Mouse (Mus musculus): Measurements from ENCODE around the gene Adcy5. TPM values are rescaled to one million over a fixed set of nuclear protein-coding genes. Genes with fewer than 3 reads are reported as not detected.

Gene Adcy5
- total RNA-seq, 2 experiments from 2014 or later: 1.6 to 1.8 TPM

DNA sequence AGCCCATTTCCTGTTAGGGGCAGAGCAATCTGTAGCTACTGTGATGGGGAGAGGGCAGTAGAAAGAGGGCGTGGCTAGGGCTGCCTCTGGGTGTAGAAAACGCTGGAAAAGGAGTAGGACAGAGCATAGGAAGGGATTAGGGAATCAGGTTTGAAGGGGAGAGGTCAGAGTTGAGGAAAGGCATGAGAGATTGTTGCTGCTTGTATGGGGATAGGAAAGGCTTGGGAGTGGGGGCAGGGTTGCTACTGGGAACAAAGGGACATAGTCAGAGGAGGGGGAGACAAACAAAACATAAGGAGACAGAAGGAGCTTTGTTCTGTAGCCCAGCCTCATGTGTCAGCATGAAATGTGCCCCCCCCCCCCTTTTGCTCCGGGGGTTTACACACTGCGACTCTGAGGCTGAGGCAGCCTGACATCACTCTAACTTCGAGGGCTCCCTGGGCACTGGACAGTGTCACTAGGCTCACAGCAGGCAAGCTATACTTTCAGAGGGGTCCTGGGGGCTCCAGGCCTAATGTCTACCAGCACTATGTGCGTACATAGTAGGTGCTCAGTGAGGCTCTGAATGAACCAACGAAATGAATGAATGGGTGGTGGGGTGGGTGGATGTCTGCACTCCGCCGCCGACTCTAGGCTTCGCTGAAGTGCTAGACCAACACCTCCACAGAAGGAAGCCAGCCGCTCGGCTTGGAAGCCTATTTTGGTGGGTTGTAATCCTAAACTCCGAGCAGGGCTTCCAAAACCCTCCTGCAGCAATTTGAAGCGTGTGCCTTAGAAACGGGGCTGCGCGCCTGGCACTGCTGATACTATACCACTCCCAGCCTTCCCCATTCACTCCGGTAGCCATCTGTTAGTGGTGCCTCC lies 9.9 kb downstream of the Adcy5 start:
- no peak overlapping the region for H3K4me3 ChIP-seq

DNA sequence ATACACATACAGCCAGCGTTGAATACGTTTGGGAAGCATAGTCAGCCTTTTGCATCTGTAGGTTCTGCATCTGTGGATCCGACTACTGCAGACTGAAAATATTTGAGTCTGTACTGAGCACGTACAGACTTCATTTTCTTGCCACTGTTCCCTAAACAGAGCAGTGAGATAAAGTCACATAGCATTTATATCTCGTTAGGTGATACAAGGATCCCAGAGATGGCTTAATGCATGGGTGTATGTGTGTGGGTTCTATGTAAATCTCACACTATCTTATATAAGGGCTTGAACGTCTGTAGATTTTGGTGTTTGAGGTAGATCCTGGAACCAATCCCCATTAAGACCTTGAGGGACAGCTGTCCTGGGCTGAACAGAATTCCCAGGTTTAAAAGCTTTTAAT lies 10.7 kb downstream of the Adcy5 start:
- no peak overlapping the region for H3K4me3 ChIP-seq
- intact Hi-C loops (cut with DNase I): no loop called here
- TF ChIP-seq CTCF (IDR thresholded peaks at IDR 0.05): no peak
- H3K27ac ChIP-seq: no peak overlapping the region
- DNase-seq: no peak

More for the DNA sequence above, 9.9 kb downstream of the Adcy5 start:
- TF ChIP-seq CTCF (IDR thresholded peaks at IDR 0.05): no peak
- intact Hi-C loops (cut with DNase I): no loop called here
- DNase-seq: no peak
- no peak overlapping the region for H3K27ac ChIP-seq

DNA sequence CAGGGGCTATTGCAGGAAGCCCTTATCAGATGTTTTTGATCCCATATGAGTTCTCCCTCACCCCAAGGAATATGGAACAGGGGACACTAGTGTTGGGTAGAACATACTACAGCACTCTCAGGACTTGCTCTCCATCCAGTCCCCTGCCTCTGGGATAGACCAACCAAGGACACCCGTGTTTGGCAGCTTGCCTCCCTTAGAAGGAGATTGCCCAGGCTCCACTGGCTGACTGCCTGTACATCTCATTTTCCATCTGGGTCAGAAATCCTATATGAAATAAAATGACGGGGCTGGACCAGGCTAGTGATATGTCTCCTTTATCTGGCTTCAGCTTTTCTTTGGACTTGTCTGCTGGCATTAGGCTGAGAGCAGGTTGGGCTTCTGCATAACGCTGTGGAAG lies 11.1 kb downstream of the Adcy5 start:
- no peak for TF ChIP-seq CTCF (IDR thresholded peaks at IDR 0.05)
- Histone ChIP-seq H3K27ac (no peak overlapping the region), H3K4me3 (no peak overlapping the region)
- DNase-seq: peak; percentile 56
- intact Hi-C loops (cut with DNase I): no loop called here

DNA sequence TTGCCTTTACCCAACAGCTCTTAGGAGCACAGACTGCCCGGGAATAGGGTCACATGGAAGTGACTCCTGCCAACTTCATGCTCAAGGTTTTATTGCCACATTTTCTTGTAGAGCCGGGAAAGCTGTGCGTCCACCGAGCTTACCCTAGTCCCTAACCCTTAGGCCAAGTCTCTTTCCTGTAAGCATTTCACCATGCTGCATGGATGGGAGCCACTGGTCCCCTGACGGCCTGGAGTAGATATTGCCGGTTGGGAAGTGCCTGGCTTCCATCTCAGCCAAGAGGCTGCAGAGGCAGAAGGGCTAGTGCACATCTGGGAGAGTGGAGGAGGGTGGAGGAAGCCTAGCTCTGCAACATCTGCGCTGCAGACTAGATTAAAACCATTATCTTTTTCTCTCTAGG lies 14.8 kb downstream of the Adcy5 start:
- Histone ChIP-seq H3K27ac (no peak overlapping the region), H3K4me3 (no peak overlapping the region)
- TF ChIP-seq CTCF (IDR thresholded peaks at IDR 0.05): no peak
- DNase-seq: peak; percentile 70
- intact Hi-C loops (cut with DNase I): no loop called here

DNA sequence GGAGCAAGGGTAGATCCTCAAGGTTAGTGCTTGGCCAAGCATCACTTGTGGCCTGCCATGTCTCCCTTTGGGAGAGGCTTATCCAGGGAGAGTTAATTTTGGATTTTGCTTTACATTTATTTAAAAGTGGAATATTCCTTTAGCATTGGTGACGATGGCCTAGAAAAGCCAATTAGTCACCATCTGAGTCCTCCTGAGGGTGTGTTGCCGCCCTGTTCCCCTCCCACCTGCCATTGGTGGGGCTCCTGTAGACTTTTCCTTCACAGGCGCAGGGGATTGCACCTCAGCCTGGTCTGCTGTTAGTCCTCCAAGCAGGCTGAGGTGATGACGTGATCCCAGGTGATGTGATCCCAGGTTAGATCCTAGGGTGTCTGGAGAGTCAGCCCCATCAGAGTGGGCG lies 17.5 kb downstream of the Adcy5 start:
- no peak overlapping the region for H3K27ac ChIP-seq
- no peak for DNase-seq
- intact Hi-C loops (cut with DNase I): no loop called here
- H3K4me3 ChIP-seq: no peak overlapping the region
- no peak for TF ChIP-seq CTCF (IDR thresholded peaks at IDR 0.05)

DNA sequence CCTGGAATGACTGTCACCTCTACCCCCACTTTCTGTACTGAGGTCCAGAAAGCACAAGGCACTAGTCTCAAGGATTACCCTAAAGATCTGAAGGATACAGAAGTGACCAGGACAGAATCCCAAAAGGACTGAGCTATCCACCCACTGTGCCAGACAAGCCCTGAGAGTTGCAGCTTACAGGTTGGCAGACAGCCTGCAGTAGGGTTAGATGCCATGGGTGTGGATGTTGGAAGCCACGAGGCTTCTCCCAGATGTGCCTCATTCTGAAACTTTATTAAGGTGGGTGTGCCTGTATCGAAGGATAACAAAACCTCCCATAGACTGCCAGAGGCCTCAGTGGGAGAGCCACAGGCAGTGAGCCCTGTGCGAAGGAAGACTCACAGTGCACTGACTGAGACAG lies 23.8 kb downstream of the Adcy5 start:
- intact Hi-C loops (cut with DNase I): no loop called here
- no peak overlapping the region for H3K4me3 ChIP-seq
- H3K27ac ChIP-seq: peak overlapping the region; percentile 35; the same call in 1 of the 2 replicates

DNA sequence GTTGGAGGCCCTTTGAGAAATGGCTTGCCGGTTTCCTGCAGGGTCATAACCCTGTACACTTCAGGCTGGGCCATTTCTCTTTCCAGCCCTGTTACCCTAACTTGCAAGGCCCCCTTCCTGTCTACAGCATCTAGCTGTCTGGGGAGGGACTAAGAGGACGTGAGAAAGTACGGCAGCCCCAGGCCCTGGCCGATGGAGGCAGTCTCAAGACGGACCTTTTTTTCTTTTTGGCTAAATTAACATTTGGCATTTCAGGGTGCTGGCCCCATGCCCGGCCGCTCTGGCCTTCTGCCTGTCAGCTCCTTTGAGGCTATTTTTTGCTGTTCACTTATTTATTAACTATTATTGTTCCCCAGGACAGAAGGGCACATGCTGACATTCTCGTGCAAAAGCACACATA lies 24.4 kb downstream of the Adcy5 start:
- no peak overlapping the region for H3K4me3 ChIP-seq
- no peak for TF ChIP-seq CTCF (IDR thresholded peaks at IDR 0.05)
- intact Hi-C loops (cut with DNase I): no loop called here
- peak; percentile 59 for DNase-seq
- H3K27ac ChIP-seq: peak overlapping the region; percentile 35

More for the DNA sequence above, 23.8 kb downstream of the Adcy5 start:
- DNase-seq: no peak
- TF ChIP-seq CTCF (IDR thresholded peaks at IDR 0.05): no peak

DNA sequence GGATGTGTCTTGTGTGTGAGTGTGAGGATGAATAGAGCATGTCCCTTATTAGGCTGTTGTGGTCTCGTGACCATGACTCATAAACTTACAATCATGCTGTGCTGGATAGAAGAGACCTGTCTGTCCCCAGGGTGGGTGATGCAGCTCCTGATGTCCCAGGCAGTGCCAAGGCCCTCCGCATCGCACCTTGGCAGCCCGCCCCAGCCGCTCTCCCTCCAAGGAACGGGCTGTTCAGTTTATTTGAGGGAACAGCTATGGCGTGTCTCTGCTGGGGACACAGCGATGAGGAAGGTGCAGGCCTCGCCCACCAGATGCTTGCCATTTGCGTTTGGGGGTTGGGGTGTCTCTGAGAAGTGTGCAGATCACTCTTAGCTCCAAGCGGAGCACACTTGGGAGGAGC lies 28.5 kb downstream of the Adcy5 start:
- intact Hi-C loops (cut with DNase I): no loop called here
- peak; percentile 74 for DNase-seq
- Histone ChIP-seq H3K4me3 (no peak overlapping the region), H3K27ac (no peak overlapping the region)
- no peak for TF ChIP-seq CTCF (IDR thresholded peaks at IDR 0.05)

DNA sequence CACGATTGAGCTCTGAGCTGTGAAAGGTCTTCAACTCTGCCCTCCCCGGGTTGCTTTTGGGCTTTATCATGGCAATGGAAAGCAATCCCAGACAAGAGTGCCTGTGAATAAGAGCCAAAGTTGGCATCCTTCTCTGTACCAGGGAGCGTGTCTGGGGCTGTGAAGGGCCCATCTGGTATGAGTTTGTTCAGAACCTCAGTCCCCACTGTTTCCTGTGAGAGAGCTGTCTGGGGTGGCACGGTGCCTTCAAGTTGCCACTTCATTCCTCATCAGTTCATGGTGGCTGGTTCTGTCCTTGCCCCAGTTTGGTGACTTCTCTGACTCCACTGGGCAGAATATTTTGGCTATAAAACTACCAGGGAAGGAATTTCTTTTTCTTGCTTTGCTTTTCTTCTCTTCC lies 33.4 kb downstream of the Adcy5 start:
- no peak overlapping the region for H3K27ac ChIP-seq
- H3K4me3 ChIP-seq: no peak overlapping the region
- DNase-seq: no peak
- no peak for TF ChIP-seq CTCF (IDR thresholded peaks at IDR 0.05)
- intact Hi-C loops (cut with DNase I): no loop called here

DNA sequence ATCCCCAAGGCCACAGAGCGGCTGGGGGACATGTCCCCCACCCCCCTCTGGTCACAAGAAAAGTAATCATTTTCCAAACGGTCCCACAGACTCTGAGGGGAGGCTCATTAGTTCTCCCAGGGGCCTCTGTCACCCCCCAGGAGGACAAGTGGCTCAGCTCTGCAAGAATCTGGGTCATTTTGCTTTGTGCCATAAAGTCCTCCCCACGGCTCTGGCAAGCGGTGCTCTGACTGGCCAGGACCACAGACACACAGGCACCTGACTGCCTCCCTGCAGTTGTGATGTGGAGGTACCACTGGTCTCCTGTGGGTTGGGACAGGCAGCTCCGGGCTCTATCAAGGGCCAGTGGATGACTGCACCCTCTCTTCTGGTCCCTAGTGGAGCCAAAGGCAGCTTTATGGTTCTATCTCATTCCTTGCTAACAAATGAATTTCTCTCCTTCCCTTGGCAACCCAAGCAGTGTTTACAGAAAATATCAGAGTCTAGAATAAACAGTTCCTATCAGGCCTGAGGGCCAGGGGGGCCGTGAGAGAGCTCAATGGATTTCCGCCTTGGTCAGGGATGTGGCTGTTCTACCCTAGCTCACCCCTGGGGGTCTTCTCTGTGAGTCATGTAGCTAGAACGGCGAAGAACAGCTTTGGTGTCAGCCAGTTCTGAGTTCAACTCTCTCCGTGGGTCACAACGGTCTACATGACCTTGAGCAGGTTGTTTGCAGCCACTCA lies 34.9 kb downstream of the Adcy5 start:
- TF ChIP-seq CTCF (IDR thresholded peaks at IDR 0.05): no peak
- intact Hi-C loops (cut with DNase I): no loop called here
- no peak overlapping the region for H3K4me3 ChIP-seq
- no peak for DNase-seq
- H3K27ac ChIP-seq: no peak overlapping the region

DNA sequence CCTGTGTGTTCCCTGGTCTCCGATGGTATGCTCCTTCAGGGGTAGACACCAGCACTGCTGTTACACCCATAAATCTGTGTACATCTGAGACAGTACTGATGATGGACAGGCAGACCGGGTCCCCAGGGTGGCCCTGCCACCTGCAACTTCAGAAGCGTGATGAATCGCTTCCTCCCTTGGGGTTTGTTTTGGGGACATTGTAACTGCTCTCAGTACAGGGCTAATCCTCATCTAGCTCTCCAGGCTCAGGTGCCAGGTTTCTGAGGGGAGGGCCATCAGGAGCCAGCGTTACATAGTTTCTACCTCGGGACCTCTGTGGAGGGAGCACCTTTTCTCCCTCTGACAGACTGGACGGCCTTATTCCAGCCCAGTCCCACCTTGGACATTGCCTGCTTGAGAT lies 36.1 kb downstream of the Adcy5 start:
- intact Hi-C loops (cut with DNase I): no loop called here
- no peak for TF ChIP-seq CTCF (IDR thresholded peaks at IDR 0.05)
- H3K4me3 ChIP-seq: no peak overlapping the region
- no peak for DNase-seq
- no peak overlapping the region for H3K27ac ChIP-seq

DNA sequence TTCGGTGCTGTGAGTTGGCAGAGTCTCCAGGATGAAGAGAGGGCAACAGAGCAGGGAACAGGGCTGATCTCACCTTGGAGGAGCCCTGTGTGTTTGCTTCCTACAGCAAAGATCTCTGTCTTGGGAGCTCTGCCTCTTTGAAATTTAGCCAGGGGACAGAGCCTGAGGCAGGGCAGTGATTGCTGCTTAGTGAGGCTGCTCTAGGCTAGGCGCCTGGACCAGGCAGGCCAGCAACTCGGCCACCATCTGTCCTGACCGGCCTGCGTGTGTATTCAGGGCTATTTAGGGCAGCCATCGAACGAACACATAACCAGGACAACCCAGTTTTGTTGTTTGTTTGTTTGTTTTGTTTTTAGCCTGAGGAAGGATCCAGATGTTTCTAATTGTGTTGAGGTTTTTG lies 36.6 kb downstream of the Adcy5 start:
- TF ChIP-seq CTCF (IDR thresholded peaks at IDR 0.05): no peak
- no peak for DNase-seq
- Histone ChIP-seq H3K4me3 (no peak overlapping the region), H3K27ac (no peak overlapping the region)
- intact Hi-C loops (cut with DNase I): no loop called here

DNA sequence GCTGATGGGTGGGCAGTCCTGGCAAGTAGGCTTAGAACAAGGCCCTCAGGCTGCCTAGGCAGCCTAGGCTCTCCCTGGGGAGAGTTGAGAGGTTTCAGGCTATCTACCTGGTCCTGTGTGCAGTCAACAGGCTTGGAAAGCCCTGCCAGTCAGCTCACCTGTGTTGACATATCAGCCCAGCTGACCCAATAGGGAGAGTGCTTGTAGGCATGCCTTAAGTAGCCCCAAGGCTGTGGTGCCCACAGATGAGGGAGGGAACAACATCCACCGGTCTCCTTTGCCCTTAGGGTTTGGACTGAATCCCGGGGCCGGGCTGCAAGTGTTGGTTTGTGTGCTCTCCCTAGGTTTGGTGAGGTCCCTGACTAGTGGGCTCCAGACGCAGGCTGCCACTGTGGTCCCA lies 37.8 kb downstream of the Adcy5 start:
- no peak overlapping the region for H3K27ac ChIP-seq
- no peak for TF ChIP-seq CTCF (IDR thresholded peaks at IDR 0.05)
- intact Hi-C loops (cut with DNase I): no loop called here

More for the DNA sequence above, 37.8 kb downstream of the Adcy5 start:
- DNase-seq: no peak
- no peak overlapping the region for H3K4me3 ChIP-seq
